Mouse (Mus musculus) midbrain, embryonic 11.5 days (tissue): ENCODE measurements around the gene Gcc1. TPM values are rescaled to one million over a fixed set of nuclear protein-coding genes. Genes with fewer than 3 reads are reported as not detected.

Experiments used
- ATAC-seq: fragments of 200-750 bp; cut with Nextera tagmentation; 2 replicates; pipeline ENCODE4 v1.8.0; 2017; ENCODE audit warnings: moderate TSS enrichment, moderate library complexity; ENCODE audit not compliant: low FRiP score
- DNase-seq: peaks from one replicate; pipeline ENCODE4 v3.0.0; 2015; ENCODE audit warnings: low spot score; ENCODE audit errors: missing footprints
- H3K27ac ChIP-seq: fragments of 300-500 bp; sonication (generic); 2 replicates; pipeline ENCODE4 v1.5.1; 2014; ENCODE audit warnings: low read depth, low read length
- H3K27me3 ChIP-seq: fragments of 300-500 bp; sonication (generic); 2 replicates; pipeline ENCODE4 v1.6.1; 2014; ENCODE audit warnings: mild to moderate bottlenecking, low read length, moderate library complexity, mixed read lengths; ENCODE audit not compliant: control insufficient read depth, insufficient read depth
- H3K36me3 ChIP-seq: fragments of 300-500 bp; sonication (generic); 2 replicates; pipeline ENCODE4 v1.6.1; 2014; ENCODE audit warnings: mild to moderate bottlenecking, low read length, moderate library complexity, mixed read lengths; ENCODE audit not compliant: control insufficient read depth, insufficient read depth
- H3K4me1 ChIP-seq: fragments of 300-500 bp; sonication (generic); 2 replicates; pipeline ENCODE4 v1.6.1; 2014; ENCODE audit warnings: low read length; ENCODE audit not compliant: control insufficient read depth, insufficient read depth
- H3K4me2 ChIP-seq: fragments of 300-500 bp; sonication (generic); 2 replicates; pipeline ENCODE4 v1.6.1; 2014; ENCODE audit warnings: mild to moderate bottlenecking, moderate library complexity
- H3K4me3 ChIP-seq: fragments of 300-500 bp; sonication (generic); 2 replicates; pipeline ENCODE4 v1.5.1; 2014; ENCODE audit warnings: low read depth, low read length
- H3K9ac ChIP-seq: fragments of 300-500 bp; sonication (generic); 2 replicates; pipeline ENCODE4 v1.6.1; 2014; ENCODE audit warnings: low read length
- H3K9me3 ChIP-seq: fragments of 300-500 bp; sonication (generic); 2 replicates; pipeline ENCODE4 v1.6.1; 2016; ENCODE audit warnings: low read length; ENCODE audit not compliant: control insufficient read depth
- WGBS: fragments of 180-500 bp; shearing (Covaris S2); extraction: QIAGEN DNeasy Blood & Tissue Kit; methylation state at CpG from one replicate; pipeline ENCODE4 v1.1.7; 2014; 5-methylcytosine and 5-hydroxymethylcytosine counted together
- polyA plus RNA-seq: library from polyadenylated mRNA; unstranded; fragments of >200 nt; fragmentation: Nextera tagmentation; extraction: Ambion mirVana; gene quantifications from 2 replicates; pipeline ENCODE4 v1.2.1, GENCODE M21; 2014

Gene Gcc1
- polyA plus RNA-seq, 1 experiment from 2014 or later = 8.9 TPM

- Histone ChIP-seq H3K4me2 (no peak overlapping the region), H3K27me3 (no peaks in the 10 kb centered on the region), H3K36me3 (no peaks in the 10 kb centered on the region), H3K4me1 (no peaks in the 10 kb centered on the region), H3K4me3 (no peak overlapping the region), H3K9ac (no peak overlapping the region), H3K9me3 (no peaks in the 10 kb centered on the region), H3K27ac (no peak overlapping the region)
- no peak for ATAC-seq
- 91% methylated on average over 3 of the region's 3 CpGs for WGBS
- DNase-seq = no peak
These were observed 39.2 kb downstream of the Gcc1 start for GRCm38 (mm10) chr6:28389038-28389437.

GRCm38 (mm10) chr6:28385169-28385568 is 43.0 kb downstream of the Gcc1 start:
- WGBS = 87% methylated on average over 3 of the region's 3 CpGs
- no peak overlapping the region for H3K27ac ChIP-seq
- H3K36me3 ChIP-seq = no peaks in the 10 kb centered on the region
- H3K4me2 ChIP-seq = no peak overlapping the region
- H3K27me3 ChIP-seq = no peaks in the 10 kb centered on the region
- no peak for ATAC-seq
- H3K4me3 ChIP-seq = no peak overlapping the region
- H3K9me3 ChIP-seq = no peaks in the 10 kb centered on the region
- no peak overlapping the region for H3K9ac ChIP-seq
- DNase-seq = no peak
- H3K4me1 ChIP-seq = no peaks in the 10 kb centered on the region

GRCm38 (mm10) chr6:28381983-28382382 is 46.2 kb downstream of the Gcc1 start:
- WGBS = 73% methylated on average over 4 of the region's 4 CpGs
- no peaks in the 10 kb centered on the region for H3K9me3 ChIP-seq
- no peak overlapping the region for H3K4me2 ChIP-seq
- H3K27ac ChIP-seq = no peak overlapping the region
- ATAC-seq (no peak), DNase-seq (peak; percentile 6)
- H3K36me3 ChIP-seq = no peaks in the 10 kb centered on the region
- no peak overlapping the region for H3K4me3 ChIP-seq
- no peaks in the 10 kb centered on the region for H3K27me3 ChIP-seq
- H3K9ac ChIP-seq = no peak overlapping the region
- no peaks in the 10 kb centered on the region for H3K4me1 ChIP-seq

- Histone ChIP-seq H3K27ac (no peak overlapping the region), H3K36me3 (no peaks in the 10 kb centered on the region), H3K4me1 (no peaks in the 10 kb centered on the region), H3K4me3 (no peak overlapping the region), H3K27me3 (no peaks in the 10 kb centered on the region), H3K9me3 (no peaks in the 10 kb centered on the region), H3K4me2 (no peak overlapping the region), H3K9ac (no peak overlapping the region)
- DNase-seq (peak; percentile 67), ATAC-seq (no peak)
- 87% methylated on average over 6 of the region's 6 CpGs for WGBS
These were observed 58.1 kb downstream of the Gcc1 start for GRCm38 (mm10) chr6:28369966-28370683.

GRCm38 (mm10) chr6:28367575-28367974 is 60.6 kb downstream of the Gcc1 start:
- no peaks in the 10 kb centered on the region for H3K36me3 ChIP-seq
- WGBS = 94% methylated on average over 9 of the region's 9 CpGs
- no peaks in the 10 kb centered on the region for H3K27me3 ChIP-seq
- H3K9me3 ChIP-seq = no peaks in the 10 kb centered on the region
- no peak overlapping the region for H3K27ac ChIP-seq
- ATAC-seq (no peak), DNase-seq (no peak)
- no peak overlapping the region for H3K4me3 ChIP-seq
- H3K4me1 ChIP-seq = no peaks in the 10 kb centered on the region
- no peak overlapping the region for H3K9ac ChIP-seq
- no peak overlapping the region for H3K4me2 ChIP-seq

Other genes with a start within 250 kb of the Gcc1 start
- gene Zfp800, start 30.4 kb downstream of the Gcc1 start, polyA plus RNA-seq = 33.0 and 33.5 TPM in 2 replicates
- gene Arf5, start 4.8 kb downstream of the Gcc1 start, polyA plus RNA-seq = 307 and 332 TPM in 2 replicates
- not detected in 2 replicates for gene Fscn3, start 601 bp downstream of the Gcc1 start, polyA plus RNA-seq
- not detected in 2 replicates for gene Pax4, start 21.0 kb upstream of the Gcc1 start, polyA plus RNA-seq
- gene Snd1, start 46.7 kb upstream of the Gcc1 start, polyA plus RNA-seq = 80.0 and 88.9 TPM in 2 replicates